Mouse (Mus musculus): ENCODE results near the gene Pop4.

The Pop4 gene

DNA sequence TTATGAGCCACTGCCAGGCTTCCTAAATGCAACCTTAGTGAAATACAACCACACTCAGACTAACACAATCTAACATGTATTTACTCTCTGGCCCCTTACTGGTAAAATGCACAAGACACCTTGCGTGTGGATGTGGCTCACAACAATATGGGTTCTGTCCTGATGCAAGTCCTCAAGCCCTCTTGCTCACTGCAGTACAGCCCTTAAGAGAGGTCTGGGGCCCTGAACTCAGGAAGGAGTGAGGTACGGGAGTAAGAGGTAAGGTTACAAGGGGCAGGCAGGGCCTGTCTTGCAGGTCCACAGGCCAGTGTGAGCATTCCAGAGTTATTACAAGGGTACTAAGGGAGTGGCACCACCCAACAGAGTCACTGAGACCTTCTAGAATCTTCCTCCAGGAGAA lies 45.0 kb downstream of the Pop4 start:
- in situ Hi-C loops (cut with MboI; ENCODE audit: low pct_unique_long_range_greater_than_20kb in 1 of 2, low sequenced_read_pairs in 2 of 2, unreplicated experiment in 1 of 2), result no loop called here

DNA sequence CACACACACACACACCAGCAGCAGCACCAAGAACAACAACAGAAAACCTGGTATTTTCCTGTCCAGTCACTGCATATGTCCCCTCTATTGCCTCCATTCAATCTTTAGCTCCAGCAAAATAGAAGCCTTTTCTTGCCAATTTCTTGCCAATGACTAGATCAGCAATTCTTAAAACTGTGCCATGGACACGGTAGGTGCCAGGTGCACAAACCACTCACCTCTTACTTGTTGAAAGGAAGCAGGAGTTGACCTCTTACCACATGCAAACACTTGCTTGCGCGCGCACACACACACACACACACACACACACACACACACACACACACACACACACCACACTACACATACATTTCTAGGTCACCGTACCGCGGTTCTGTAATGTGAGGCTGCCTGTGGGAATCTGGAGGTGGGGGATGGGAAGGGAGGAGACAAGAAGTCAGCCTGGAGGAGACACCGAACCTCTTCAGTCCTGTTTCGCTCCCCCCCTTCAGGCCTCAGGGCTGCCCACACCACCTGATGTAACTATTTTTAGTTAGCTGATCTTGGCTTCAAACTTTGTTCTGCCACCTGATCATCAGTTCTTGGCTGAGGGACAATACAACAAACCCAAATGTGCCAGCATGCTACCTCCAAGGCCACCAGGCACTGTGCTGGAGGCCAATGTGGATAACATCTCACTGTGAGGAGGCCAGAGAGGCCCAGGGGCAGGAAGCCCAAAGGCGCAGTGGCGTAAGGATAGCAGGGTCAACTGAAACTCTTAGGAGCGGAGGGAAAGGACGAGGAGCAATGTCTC lies 46.5 kb downstream of the Pop4 start:
- in situ Hi-C loops (cut with MboI; ENCODE audit: low pct_unique_long_range_greater_than_20kb in 1 of 2, low sequenced_read_pairs in 2 of 2, unreplicated experiment in 1 of 2), result no loop called here

DNA sequence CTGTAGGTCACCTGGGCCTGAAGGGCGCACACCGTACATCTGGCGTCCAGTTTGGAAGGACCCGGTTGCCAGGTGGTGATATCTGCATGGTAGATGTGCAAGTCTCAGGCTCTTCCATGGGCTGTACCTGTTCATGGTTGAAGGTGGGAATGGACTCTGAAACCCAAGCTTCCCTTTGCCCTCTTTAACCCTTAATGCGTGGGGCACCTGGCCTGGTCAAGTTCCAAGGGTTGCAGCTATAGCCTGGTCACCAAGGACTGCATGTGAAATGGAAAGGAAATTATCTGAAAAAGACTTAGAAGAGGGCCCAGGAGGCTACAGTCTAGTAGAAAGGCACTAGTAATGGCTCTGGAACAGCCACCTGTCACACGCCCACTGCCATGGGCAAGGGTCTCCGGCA lies 50.4 kb downstream of the Pop4 start:
- in situ Hi-C loops (cut with MboI; ENCODE audit: low pct_unique_long_range_greater_than_20kb in 1 of 2, low sequenced_read_pairs in 2 of 2, unreplicated experiment in 1 of 2), result no loop called here

DNA sequence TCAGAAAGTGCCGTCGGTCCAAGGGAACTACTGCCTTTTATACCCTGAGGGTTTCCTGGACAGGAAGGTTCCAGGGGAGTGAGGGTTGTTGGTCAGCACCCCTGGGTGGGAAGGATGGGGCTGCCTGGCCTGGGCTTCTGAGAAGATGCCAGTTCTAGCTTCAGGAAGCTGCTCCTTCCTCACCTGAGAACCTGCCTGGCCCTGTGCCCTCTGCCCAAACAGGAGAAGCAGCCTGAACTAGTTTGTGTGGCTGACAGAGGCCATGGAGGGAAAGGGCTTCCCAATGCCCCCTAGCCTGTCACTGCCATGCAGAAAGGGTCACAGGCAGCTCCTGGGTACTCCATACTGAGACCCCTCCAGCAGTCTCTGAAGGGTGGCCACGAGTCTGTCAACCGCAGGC lies 51.7 kb downstream of the Pop4 start:
- in situ Hi-C loops (cut with MboI; ENCODE audit: low pct_unique_long_range_greater_than_20kb in 1 of 2, low sequenced_read_pairs in 2 of 2, unreplicated experiment in 1 of 2), result no loop called here

DNA sequence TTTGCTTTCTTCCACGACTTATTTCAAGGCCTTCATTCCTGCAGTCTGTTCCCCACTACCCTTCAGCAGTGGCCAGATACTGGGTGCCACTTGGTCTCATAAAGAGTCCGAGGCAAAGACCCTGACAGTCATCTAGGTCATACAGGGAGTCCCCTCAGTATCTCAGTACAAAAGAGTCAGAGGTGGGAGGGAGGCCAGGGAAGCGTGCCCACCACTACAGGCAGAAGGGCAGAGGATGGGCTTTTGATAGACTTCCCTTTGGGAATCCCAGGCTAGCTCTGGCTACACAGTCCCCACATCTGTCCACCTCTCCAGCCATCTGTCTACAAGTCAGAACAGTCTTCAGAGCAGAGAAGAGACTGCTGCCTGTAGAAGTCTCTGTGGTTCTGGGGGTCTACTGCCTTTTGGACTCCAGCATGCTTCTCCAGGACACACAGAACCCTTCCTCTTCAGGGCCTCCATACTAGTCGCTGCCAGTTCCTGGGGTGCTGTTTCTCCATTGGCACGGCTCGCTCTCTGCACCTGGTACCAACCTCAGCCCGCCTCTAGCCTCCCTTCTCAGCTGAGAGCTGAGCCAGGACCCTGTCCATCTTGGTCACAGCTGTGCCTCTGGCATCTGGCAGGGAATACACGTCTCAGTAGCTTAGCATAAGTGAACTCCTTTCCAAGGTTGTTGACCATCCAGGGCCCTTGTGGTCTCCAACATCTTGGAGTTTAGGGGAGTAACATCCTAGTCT lies 52.4 kb downstream of the Pop4 start:
- in situ Hi-C loops (cut with MboI; ENCODE audit: low pct_unique_long_range_greater_than_20kb in 1 of 2, low sequenced_read_pairs in 2 of 2, unreplicated experiment in 1 of 2), result no loop called here

DNA sequence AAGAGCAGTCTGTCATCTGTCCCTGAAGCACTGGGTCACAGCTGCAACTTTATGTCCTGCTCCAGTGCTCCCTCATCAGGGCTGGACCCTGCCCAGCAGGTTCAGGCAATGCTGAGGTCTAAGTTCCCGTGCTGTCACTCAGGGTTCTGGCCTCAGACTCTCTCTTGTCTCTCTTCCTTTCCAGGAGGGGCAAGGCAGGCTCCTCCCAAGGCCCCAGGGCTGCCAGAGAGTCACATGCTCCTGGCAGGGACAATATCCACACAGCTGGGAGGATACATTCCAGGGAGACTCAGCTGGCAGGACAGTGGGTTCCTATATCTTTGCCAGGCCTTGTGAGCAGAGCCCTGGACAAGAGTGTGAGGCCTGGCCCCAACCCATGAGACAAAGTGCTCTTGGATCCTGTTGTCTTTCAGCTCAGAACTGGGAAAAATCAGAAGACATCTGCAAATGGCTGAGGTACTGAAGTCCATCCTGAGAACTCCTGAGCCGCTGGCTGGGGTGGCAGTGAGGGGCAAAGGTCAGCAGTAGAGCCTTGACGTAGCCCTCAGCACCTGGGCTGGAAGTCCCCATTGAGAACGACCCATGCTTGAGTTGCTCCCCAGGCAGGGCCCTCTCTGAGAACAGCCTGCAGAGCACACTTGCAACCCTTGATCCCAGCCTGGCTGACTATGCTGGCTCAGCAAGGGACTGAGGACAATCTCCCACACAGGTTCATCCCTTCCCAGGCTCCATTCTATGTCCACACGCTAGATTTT lies 53.6 kb downstream of the Pop4 start:
- in situ Hi-C loops (cut with MboI; ENCODE audit: low pct_unique_long_range_greater_than_20kb in 1 of 2, low sequenced_read_pairs in 2 of 2, unreplicated experiment in 1 of 2), result no loop called here

DNA sequence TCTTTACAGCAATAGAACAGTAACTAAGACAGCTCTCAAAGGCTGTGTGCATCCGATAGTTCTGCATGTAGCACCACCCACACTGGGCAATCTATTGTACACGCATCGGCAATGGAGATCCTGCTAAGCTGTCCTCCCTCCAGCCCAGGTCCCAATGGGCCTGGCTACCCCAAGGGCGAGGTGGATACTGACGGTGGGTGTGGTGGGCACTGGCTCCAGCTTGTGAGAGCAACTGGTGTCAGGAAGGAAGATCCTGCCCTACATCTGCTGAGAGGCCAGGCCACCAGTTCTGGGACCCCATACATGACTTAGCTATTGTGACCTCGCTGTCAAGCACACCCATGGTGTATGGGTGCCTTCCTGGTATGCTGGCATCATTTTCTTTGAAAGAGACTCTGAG lies 55.5 kb downstream of the Pop4 start:
- in situ Hi-C loops (cut with MboI; ENCODE audit: low pct_unique_long_range_greater_than_20kb in 1 of 2, low sequenced_read_pairs in 2 of 2, unreplicated experiment in 1 of 2), result no loop called here

DNA sequence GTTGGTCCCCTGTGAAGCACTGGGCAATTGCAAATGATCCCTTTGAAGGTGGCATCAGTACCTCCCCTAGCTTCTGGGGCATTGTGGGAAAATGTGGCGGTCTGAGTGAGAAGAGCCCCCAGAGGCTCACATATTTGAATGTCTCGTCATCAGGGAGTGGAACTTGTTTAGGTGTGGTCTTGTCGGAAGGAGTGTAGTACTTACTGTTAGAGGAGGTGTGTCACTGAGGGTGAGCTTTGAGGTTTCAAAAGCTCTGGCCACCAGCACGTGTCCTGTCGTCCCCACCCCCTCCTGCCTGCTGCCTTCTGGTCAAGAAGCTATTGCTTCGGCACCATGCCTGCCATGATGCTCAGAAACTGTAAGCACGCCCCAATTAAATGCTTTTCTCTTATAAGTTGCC lies 55.9 kb downstream of the Pop4 start:
- in situ Hi-C loops (cut with MboI; ENCODE audit: low pct_unique_long_range_greater_than_20kb in 1 of 2, low sequenced_read_pairs in 2 of 2, unreplicated experiment in 1 of 2), result no loop called here

DNA sequence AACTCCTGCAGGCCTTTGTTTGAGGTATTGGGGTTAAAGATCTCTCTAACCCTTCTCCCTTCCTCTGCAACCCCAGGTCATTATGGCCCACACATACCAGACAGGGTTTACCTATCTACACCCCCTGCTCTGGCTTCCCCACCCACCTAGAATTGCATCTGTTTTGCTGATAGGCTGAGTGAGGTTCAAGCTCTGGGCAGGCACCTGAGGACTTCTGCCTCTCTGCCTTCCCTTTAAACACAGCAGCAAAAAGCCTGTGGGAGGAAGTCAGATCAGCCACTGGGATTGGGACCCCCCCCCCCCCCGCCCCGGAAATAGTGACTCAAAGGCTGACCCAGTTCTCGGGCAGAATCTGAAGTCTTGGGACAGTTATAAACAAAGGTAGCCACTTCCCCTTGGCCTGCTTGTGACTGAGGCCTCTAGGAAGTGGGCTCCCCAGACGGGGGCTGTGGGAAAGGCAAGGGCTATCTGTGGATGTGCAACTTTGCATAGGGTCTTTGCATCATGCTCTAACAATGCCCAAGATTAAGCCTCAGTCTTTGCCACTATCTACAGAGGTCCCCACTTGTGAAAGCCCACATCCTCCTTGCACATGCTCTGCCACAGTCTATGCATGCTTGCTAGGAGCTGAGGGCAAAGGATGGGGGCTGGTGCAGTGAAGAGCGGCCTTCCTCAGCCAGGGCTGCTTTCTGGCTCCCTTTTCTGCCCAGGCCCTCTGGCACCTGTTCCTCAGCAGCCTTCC lies 56.6 kb downstream of the Pop4 start:
- in situ Hi-C loops (cut with MboI; ENCODE audit: low pct_unique_long_range_greater_than_20kb in 1 of 2, low sequenced_read_pairs in 2 of 2, unreplicated experiment in 1 of 2), result no loop called here

DNA sequence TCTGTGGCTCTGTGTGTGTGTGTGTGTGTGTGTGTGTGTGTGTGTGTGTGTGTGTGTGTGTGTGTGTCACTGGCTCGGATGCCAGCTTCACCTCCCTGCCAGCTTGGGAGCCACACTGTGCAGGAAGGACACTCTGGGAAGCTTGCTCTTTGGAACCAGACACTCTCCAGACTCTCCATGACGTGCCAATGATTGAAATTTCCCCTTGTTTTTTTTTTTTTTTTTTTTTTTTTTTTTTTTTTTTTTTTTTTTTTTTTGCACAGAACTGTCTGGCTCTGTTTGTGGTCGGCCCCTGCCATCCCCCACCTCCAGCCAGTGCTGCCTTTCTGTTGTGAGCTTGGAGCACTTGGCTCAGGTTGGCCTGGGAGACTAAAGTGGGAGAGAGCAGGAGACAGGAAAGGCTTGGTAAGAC lies 58.6 kb downstream of the Pop4 start:
- in situ Hi-C loops (cut with MboI; ENCODE audit: low pct_unique_long_range_greater_than_20kb in 1 of 2, low sequenced_read_pairs in 2 of 2, unreplicated experiment in 1 of 2), result no loop called here

Measured in mouse embryonic stem cell (cell line).